Mouse (Mus musculus) lung, embryonic 14.5 days (tissue): ENCODE results near the gene Rundc1. TPM values are rescaled to one million over a fixed set of nuclear protein-coding genes. Genes with fewer than 3 reads are reported as not detected.
"Not testable (repeated sequence)": the region's sequence is repeated elsewhere in the genome, so short reads cannot be mapped to it uniquely, and the experiment has no call there.

Experiments used
- ATAC-seq: fragments of 200-750 bp; cut with Nextera tagmentation; 2 replicates; pipeline ENCODE4 v1.8.0; 2017; ENCODE audit warnings: mild to moderate bottlenecking, moderate TSS enrichment, moderate library complexity; ENCODE audit not compliant: insufficient read depth
- DNase-seq: peaks from one replicate; pipeline ENCODE4 v3.0.0-alpha.2; 2015
- H3K27ac ChIP-seq: fragments of 300-500 bp; sonication (generic); 2 replicates; pipeline ENCODE4 v1.5.1; 2014; ENCODE audit warnings: low read depth, mild to moderate bottlenecking, moderate library complexity
- H3K27me3 ChIP-seq: fragments of 300-500 bp; sonication (generic); 2 replicates; pipeline ENCODE4 v1.6.1; 2014; ENCODE audit warnings: low read length, control low read depth; ENCODE audit not compliant: insufficient read depth
- H3K36me3 ChIP-seq: fragments of 300-500 bp; sonication (generic); 2 replicates; pipeline ENCODE4 v1.6.1; 2014; ENCODE audit warnings: control low read depth; ENCODE audit not compliant: insufficient read depth
- H3K4me1 ChIP-seq: fragments of 300-500 bp; sonication (generic); 2 replicates; pipeline ENCODE4 v1.6.1; 2014; ENCODE audit warnings: antibody characterized with exemption, control low read depth; ENCODE audit not compliant: insufficient read depth
- H3K4me2 ChIP-seq: fragments of 300-500 bp; sonication (generic); 2 replicates; pipeline ENCODE4 v1.6.1; 2014; ENCODE audit warnings: mild to moderate bottlenecking
- H3K4me3 ChIP-seq: fragments of 300-500 bp; sonication (generic); 2 replicates; pipeline ENCODE4 v1.5.1; 2014; ENCODE audit warnings: low read depth, low read length
- H3K9ac ChIP-seq: fragments of 300-500 bp; sonication (generic); 2 replicates; pipeline ENCODE4 v1.6.1; 2014
- H3K9me3 ChIP-seq: fragments of 300-500 bp; sonication (generic); 2 replicates; pipeline ENCODE4 v1.6.1; 2016; ENCODE audit warnings: low read depth, low read length, control low read depth
- CTCF ChIP-seq: IDR thresholded peaks from 2 replicates; pipeline ENCODE4 v1.5.1; 2016; ENCODE audit warnings: antibody characterized with exemption, low read depth
- WGBS: fragments of 180-500 bp; shearing (Covaris S2); extraction: QIAGEN DNeasy Blood & Tissue Kit; methylation state at CpG from one replicate; pipeline ENCODE4 v1.1.7; 2014; 5-methylcytosine and 5-hydroxymethylcytosine counted together
- polyA plus RNA-seq: library from polyadenylated mRNA; unstranded; fragments of >200 nt; fragmentation: Nextera tagmentation; extraction: Ambion mirVana; gene quantifications from 2 replicates; pipeline ENCODE4 v1.2.1, GENCODE M21; 2014

The Rundc1 gene
- polyA plus RNA-seq = 16.6 and 17.4 TPM in 2 replicates

DNA sequence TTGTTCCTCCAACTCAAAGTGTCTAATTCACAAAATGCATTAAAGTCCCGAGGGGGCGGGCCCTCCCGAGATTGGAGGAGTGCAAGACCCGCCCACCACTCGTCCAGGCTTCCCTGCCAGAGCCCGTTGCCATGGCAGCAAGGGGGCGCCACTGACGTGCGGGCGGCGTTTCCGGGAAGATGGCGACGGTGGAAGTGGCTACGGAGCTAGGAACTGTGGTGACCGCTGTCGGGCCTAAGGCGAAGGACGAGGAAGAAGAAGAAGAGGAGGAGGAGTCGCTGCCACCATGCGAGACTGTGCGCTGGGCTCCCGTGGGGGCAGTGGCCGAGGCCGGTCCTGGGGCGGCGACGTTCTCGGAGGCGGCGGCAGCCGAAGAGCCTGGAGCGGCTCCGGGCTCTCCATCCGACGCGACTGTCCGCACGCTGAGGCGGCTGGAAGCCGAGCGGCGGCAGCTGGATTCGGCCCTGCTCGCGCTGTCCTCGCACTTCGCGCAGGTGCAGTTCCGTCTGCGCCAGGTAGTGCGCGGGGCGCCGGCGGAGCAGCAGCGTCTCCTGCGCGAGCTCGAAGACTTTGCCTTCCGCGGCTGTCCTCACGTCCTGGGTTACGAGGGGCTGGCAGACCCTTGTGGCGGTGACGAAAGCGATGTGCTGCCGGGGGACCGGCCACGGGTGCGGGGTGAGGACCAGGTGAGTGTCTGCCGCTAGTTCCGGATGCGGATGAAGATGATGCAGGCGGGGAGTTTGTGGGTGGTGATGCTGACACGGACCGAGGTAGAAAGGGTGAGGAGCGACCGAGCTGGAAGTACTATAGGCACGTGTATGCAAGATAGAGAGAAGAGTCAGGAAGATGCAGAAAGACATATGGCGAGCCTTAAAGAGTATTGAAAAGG is at the start of gene Rundc1, which contains the start of gene Ptges3l:
Rundc1 (plus strand) TSS at position 161 of the 889 bp plus-strand sequence.
Ptges3l (minus strand) TSS at position 409 of the 889 bp plus-strand sequence.
- peak within 1 kb of the TSS; percentile 78 for H3K9ac ChIP-seq
- ATAC-seq = peak; percentile 95
- DNase-seq = peak; percentile 99
- under 1% methylated on average over 80 of the region's 81 CpGs for WGBS
- H3K4me2 ChIP-seq = peak within 1 kb of the TSS; percentile 92
- H3K9me3 ChIP-seq = no peaks in the 10 kb centered on the region
- peaks cover 12% of the 10 kb centered on the region for H3K36me3 ChIP-seq
- peak; percentile 65 for TF ChIP-seq CTCF
- H3K4me3 ChIP-seq = peak within 1 kb of the TSS; percentile 94
- H3K27me3 ChIP-seq = no peaks in the 10 kb centered on the region
- peaks cover 14% of the 10 kb centered on the region for H3K4me1 ChIP-seq
- H3K27ac ChIP-seq = peak within 1 kb of the TSS; percentile 89

DNA sequence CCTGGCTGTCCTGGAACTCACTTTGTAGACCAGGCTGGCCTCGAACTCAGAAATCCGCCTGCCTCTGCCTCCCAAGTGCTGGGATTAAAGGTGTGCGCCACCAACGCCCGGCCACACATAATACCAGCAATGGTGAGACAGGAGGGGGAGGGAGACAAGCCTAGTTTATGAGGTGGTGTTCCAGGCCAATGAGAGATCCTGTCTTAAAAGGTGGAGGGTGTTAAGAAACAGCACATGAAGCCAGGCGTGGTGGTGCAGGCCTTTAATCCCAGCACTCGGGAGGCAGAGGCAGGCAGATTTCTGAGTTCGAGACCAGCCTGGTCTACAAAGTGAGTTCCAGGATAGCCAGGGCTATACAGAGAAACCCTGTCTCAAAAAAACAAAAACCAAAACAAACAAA is 46.7 kb upstream of the Rundc1 start:
- H3K36me3 ChIP-seq, ATAC-seq, H3K27ac ChIP-seq, H3K4me2 ChIP-seq, H3K9me3 ChIP-seq, H3K4me3 ChIP-seq, H3K4me1 ChIP-seq, H3K27me3 ChIP-seq, H3K9ac ChIP-seq, DNase-seq: not testable (repeated sequence)
- WGBS = 86% methylated on average over 8 of the region's 8 CpGs

DNA sequence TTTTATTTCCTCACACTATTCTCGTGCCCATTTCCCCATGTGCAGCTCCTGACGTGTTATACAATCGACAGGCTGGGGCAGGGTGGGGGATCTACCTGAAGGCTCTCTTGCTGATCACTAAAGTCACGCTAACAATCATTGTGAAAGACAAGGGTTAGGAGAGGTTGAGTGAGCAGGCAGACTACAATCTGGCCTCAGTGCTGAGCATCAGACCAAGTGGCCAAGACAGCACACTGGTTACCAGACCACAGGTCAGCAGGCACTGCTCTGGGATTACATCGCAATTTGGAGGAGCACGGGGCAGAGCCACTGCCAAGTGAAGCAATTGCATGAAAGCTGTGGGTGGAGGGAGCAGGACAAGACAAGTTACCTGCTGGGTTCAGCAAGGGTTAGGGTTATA is 46.0 kb upstream of the Rundc1 start:
- H3K36me3 ChIP-seq = no peaks in the 10 kb centered on the region
- no peak for DNase-seq
- no peaks in the 10 kb centered on the region for H3K9me3 ChIP-seq
- no peak overlapping the region for H3K27ac ChIP-seq
- 74% methylated on average over 6 of the region's 6 CpGs for WGBS
- H3K4me3 ChIP-seq = no peak overlapping the region
- no peak overlapping the region for H3K4me2 ChIP-seq
- no peaks in the 10 kb centered on the region for H3K4me1 ChIP-seq
- H3K27me3 ChIP-seq = no peaks in the 10 kb centered on the region
- H3K9ac ChIP-seq = no peak overlapping the region
- no peak for TF ChIP-seq CTCF
- no peak for ATAC-seq

DNA sequence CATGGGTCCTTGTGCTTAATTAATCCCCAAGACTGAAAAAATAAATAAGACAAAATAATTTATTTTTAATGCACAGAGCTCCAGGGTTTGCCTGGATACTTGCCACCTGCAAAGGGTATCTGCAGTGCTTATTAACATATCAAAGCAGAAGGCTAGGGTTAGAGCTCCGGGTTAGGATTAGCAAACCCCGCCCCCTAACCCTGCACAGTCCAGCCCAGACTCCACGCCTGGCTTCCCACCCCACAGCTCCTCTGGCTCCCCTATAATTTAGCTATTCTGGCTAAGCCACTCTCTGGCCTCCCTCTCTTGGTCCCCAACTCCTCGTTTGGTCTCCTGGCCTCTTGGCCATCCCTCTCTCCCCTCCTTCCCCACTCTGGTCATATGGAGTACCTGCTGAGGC is 43.1 kb upstream of the Rundc1 start:
- no peak for TF ChIP-seq CTCF
- no peak for ATAC-seq
- H3K4me1 ChIP-seq = no peaks in the 10 kb centered on the region
- H3K9me3 ChIP-seq = no peaks in the 10 kb centered on the region
- no peaks in the 10 kb centered on the region for H3K27me3 ChIP-seq
- H3K4me2 ChIP-seq = no peak overlapping the region
- 22% methylated on average over 4 of the region's 4 CpGs for WGBS
- no peak overlapping the region for H3K27ac ChIP-seq
- H3K4me3 ChIP-seq = no peak overlapping the region
- H3K9ac ChIP-seq = no peak overlapping the region
- no peak for DNase-seq
- no peaks in the 10 kb centered on the region for H3K36me3 ChIP-seq

DNA sequence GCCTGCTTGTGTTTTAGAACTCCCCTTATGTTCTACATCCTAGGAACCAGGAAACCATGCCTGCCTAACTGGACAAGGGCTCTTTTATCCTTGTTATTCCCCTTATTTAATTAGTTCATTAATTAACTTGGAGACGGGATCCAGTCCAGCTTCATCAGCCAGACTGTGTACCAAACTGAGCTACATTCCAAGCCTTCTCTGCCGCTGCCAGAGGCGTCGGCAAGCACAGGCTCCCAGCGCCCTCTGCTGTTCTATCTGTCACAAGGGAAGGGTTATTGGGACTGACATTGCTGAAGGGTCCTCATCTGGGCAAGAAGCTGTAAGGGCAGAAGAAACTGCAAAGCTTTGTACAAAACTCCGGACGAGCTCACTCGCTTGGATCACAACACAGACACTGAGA is 29.8 kb upstream of the Rundc1 start:
- whole genome bisulfite sequencing = 3% methylated on average over 8 of the region's 8 CpGs

DNA sequence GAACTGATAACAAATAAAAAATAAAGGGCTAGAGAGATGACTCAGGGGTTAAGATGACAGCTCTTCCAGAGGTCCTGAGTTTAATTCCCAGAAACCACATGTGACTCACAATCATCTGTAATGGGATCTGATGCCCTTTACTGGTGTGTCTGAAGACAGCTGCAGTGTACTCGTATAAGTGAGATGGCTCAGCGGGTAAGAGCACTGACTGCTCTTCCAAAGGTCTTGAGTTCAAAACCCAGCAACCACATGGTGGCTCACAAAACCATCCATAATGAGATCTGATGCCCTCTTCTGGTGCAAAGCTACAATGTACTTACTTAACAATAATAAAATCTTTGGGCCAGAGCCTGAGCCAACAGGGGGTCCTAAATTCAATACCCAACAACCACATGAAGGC is 9.6 kb upstream of the Rundc1 start:
- no peak overlapping the region for H3K27ac ChIP-seq
- H3K4me2 ChIP-seq = no peak overlapping the region
- peaks cover 37% of the 10 kb centered on the region for H3K36me3 ChIP-seq
- H3K9me3 ChIP-seq = no peaks in the 10 kb centered on the region
- H3K9ac ChIP-seq = no peak overlapping the region
- 0 out of 2 replicates have a peak, but pooled peaks cover 3% of the 10 kb centered on the region for H3K4me1 ChIP-seq
- no peak overlapping the region for H3K4me3 ChIP-seq
- WGBS = 70% methylated on average over 2 of the region's 2 CpGs
- ATAC-seq (no peak), DNase-seq (peak; percentile 25)
- H3K27me3 ChIP-seq = no peaks in the 10 kb centered on the region
- no peak for TF ChIP-seq CTCF

More for the DNA sequence above, 29.8 kb upstream of the Rundc1 start:
- no peaks in the 10 kb centered on the region for H3K4me1 ChIP-seq
- no peak overlapping the region for H3K4me2 ChIP-seq
- no peaks in the 10 kb centered on the region for H3K27me3 ChIP-seq
- no peak overlapping the region for H3K4me3 ChIP-seq
- ATAC-seq (peak; percentile 66; the same call in 1 of the 2 replicates), DNase-seq (peak; percentile 93)
- no peak overlapping the region for H3K9ac ChIP-seq
- no peak overlapping the region for H3K27ac ChIP-seq
- H3K36me3 ChIP-seq = no peaks in the 10 kb centered on the region
- peak; percentile 94 for TF ChIP-seq CTCF
- H3K9me3 ChIP-seq = no peaks in the 10 kb centered on the region

DNA sequence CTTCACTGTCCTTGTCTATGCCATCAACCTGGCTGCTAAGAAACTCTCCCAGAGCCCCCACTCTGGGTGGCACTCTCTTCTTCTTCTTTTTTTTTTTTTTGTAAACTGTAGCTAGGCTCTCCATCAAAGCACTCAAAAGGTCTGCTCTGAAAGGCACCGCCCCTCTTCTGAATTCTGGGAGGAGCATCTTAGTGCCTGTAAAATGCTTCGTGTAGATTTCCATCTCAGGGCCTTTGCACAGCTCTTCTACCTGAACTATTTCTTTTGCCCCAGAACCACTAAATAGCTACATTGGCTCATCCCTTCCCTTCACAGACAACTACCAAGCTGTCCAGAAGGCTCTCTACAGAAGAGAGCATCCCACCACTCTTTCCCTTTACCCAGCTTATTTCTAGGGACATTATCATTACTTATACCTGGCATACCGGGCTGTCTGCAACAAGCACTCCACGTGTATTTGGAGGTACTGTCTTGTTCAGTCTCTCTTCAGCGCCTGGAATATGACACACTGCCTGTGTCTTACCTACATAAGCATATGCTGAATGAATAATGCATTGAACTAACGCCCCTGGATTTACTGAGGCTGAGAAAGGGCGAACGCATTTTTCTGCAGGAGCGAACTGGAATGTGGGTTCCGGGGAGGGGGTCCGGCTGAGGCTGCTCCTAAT is 8.3 kb upstream of the Rundc1 start:
- Histone ChIP-seq H3K4me1 (0 out of 2 replicates have a peak, but pooled peaks cover 3% of the 10 kb centered on the region), H3K27me3 (no peaks in the 10 kb centered on the region), H3K27ac (peak overlapping the region; percentile 65; the same call in 1 of the 2 replicates), H3K9me3 (no peaks in the 10 kb centered on the region), H3K36me3 (peaks cover 25% of the 10 kb centered on the region), H3K4me2 (peak overlapping the region; percentile 71), H3K9ac (peak overlapping the region; percentile 85), H3K4me3 (peak overlapping the region; percentile 88)
- no peak; the same call in 1 of the 2 replicates for ATAC-seq
- WGBS = 1% methylated on average over 11 of the region's 11 CpGs
- peak; percentile 50 for DNase-seq
- no peak for TF ChIP-seq CTCF
